Mouse (Mus musculus): ENCODE data around the gene Lamp1. TPM values are rescaled to one million over a fixed set of nuclear protein-coding genes. Genes with fewer than 3 reads are reported as not detected.

Lamp1 gene
- total RNA-seq (2023), result 275 and 313 TPM in 2 replicates

GRCm38 (mm10) chr8:13158718-13159376 lies at the start of gene Lamp1:
TSS of gene Lamp1 (plus strand) at chr8:13159161.

GRCm38 (mm10) chr8:13200301-13201012 lies 41.5 kb downstream of the Lamp1 start, which contains the start of gene Grtp1:
TSS of gene Grtp1 (minus strand) at chr8:13200620.

Other genes with a start within 250 kb of the Lamp1 start
- gene F7, start 133.1 kb upstream of the Lamp1 start, total RNA-seq (2023), result 1.6 and 2.3 TPM in 2 replicates
- gene F10, start 121.9 kb upstream of the Lamp1 start, total RNA-seq (2023), result 36.0 and 41.5 TPM in 2 replicates
- 0.51 TPM in 1 of 2 replicates, not detected in the other for gene Proz, start 98.2 kb upstream of the Lamp1 start, total RNA-seq (2023)
- gene Pcid2, start 53.7 kb upstream of the Lamp1 start, total RNA-seq (2023), result 24.9 and 30.7 TPM in 2 replicates
- gene Cul4a, start 53.5 kb upstream of the Lamp1 start, total RNA-seq (2023), result 29.1 and 39.8 TPM in 2 replicates
- not detected in 2 replicates for gene Grtp1, start 41.5 kb downstream of the Lamp1 start, total RNA-seq (2023)
- not detected in 2 replicates for gene Adprhl1, start 95.0 kb downstream of the Lamp1 start, total RNA-seq (2023)
- gene Dcun1d2, start 129.0 kb downstream of the Lamp1 start, total RNA-seq (2023), result 6.1 and 7.5 TPM in 2 replicates
- gene Tmco3, start 129.0 kb downstream of the Lamp1 start, total RNA-seq (2023), result 46.5 and 58.3 TPM in 2 replicates
- gene Tfdp1, start 179.6 kb downstream of the Lamp1 start, total RNA-seq (2023), result 150 and 168 TPM in 2 replicates
- not detected in 2 replicates for gene Atp4b, start 237.7 kb downstream of the Lamp1 start, total RNA-seq (2023)
- 0.14 and 0.19 TPM in 2 replicates for gene Grk1, start 245.9 kb downstream of the Lamp1 start, total RNA-seq (2023)